Comparison of ENCODE assay signal across 25 mouse cellular contexts in the genomic region with DNA sequence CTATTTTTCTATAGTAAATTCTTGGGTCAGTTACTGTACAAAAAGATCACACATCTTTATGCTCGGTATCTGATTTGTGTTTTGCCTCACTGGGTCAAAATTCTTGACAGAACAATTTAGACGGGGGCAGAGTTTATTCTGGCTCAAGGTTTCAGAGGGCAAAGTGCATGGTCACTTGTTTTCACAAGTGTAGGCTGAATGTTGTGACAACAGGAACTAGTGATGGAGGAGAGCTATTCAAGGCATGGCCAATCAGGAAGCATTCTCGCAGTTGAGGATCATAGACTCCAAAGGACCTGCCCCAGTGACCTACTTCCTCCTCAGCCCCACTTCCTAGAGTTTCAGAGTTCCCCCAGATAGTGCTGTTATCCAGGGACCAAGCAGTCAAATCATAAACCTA.
DNase-seq lines count a peak whose midpoint lies in the region; ATAC-seq lines count a peak whose summit lies in the region.
"Had no signal": no experiment of that assay in that cellular context is flagged by ENCODE, and none has a peak within 500 bp of the region (broad histone marks: within the 10 kb centered on the region; RNA-seq: fewer than 3 reads in every experiment).

No protein-coding gene starts in this region.

- no peak overlapping the region for H3K4me2 ChIP-seq in heart, embryonic 11.5 days
- H3K4me2 ChIP-seq: heart, embryonic 12.5 days; heart, embryonic 15.5 days; hindbrain, embryonic 13.5 days had no signal

- H3K27me3 ChIP-seq in heart, embryonic 11.5 days (ENCODE audit: control insufficient read depth, insufficient read depth, low read length): no peaks in the 10 kb centered on the region
- H3K27me3 ChIP-seq: heart, embryonic 12.5 days; heart, embryonic 15.5 days; hindbrain, embryonic 13.5 days had no signal

- no peaks in the 10 kb centered on the region for H3K36me3 ChIP-seq in heart, embryonic 11.5 days (ENCODE audit: control insufficient read depth, insufficient read depth, low read length)
- H3K36me3 ChIP-seq: forebrain, embryonic 10.5 days; heart, embryonic 12.5 days; heart, embryonic 15.5 days; hindbrain, embryonic 10.5 days; hindbrain, embryonic 13.5 days had no signal

- no peak for ATAC-seq in heart, embryonic 11.5 days (replicated peaks; ENCODE audit: insufficient number of reproducible peaks, low FRiP score, low TSS enrichment)
- ATAC-seq in megakaryocyte, adult 5-6 weeks (ENCODE audit: poor library complexity, severe bottlenecking): 0 out of 2 replicates have a peak, but pooled peaks have one; percentile 15
- ATAC-seq: activated CD4-positive, CD25-positive, alpha-beta regulatory T cell, adult 4 months; CD4-positive, CD25-positive, alpha-beta regulatory T cell, adult 4 months; forebrain, embryonic 14.5 days; hindbrain, embryonic 16.5 days had no signal

- H3K27ac ChIP-seq in heart, embryonic 11.5 days (ENCODE audit: low read depth, low read length): no peak overlapping the region
- H3K27ac ChIP-seq: forebrain, embryonic 10.5 days; heart, embryonic 15.5 days; hindbrain, embryonic 10.5 days; hindbrain, embryonic 13.5 days had no signal

- no peaks in the 10 kb centered on the region for H3K9me3 ChIP-seq in heart, embryonic 11.5 days (replicated peaks; ENCODE audit: control insufficient read depth, low read length)
- H3K9me3 ChIP-seq: forebrain, embryonic 10.5 days; heart, embryonic 12.5 days; heart, embryonic 15.5 days; hindbrain, embryonic 10.5 days; hindbrain, embryonic 13.5 days had no signal

- H3K9ac ChIP-seq in heart, embryonic 11.5 days (ENCODE audit: low read depth, low read length): no peak overlapping the region
- H3K9ac ChIP-seq: heart, embryonic 12.5 days; heart, embryonic 15.5 days; hindbrain, embryonic 13.5 days had no signal

- DNase-seq in heart, adult 11 months: peak; percentile 75
- DNase-seq in kidney, postnatal 36 days: peak; percentile 11 to 13
- DNase-seq in kidney, adult 11 months: no peak
- peak; percentile 6 for DNase-seq in lung, postnatal 36 days
- no peak for DNase-seq in lung, postnatal 14 days
- no peak for DNase-seq in cerebellum, postnatal 36 days
- DNase-seq: adrenal gland, adult 8-10 months; adrenal gland, postnatal 25 days; cerebellum, adult 11-12 months; cerebellum, adult 9-10 months; cerebellum, postnatal 14 days; gastrocnemius, postnatal 25 days; heart, postnatal 10 days; heart, postnatal 36 days had no signal

- H3K4me1 ChIP-seq in heart, embryonic 11.5 days (ENCODE audit: control insufficient read depth, insufficient read depth, low read length): 0 out of 2 replicates have a peak, but pooled peaks cover 3% of the 10 kb centered on the region
- H3K4me1 ChIP-seq: heart, embryonic 15.5 days; hindbrain, embryonic 13.5 days had no signal

- H3K4me3 ChIP-seq in heart, embryonic 11.5 days (ENCODE audit: low read depth, low read length): no peak overlapping the region
- H3K4me3 ChIP-seq: forebrain, embryonic 10.5 days; heart, embryonic 12.5 days; heart, embryonic 15.5 days; hindbrain, embryonic 10.5 days; hindbrain, embryonic 13.5 days had no signal

- 57% methylated on average over 3 of the region's 3 CpGs for WGBS in heart, embryonic 11.5 days (ENCODE audit: insufficient replicate concordance)

Comparison
In these comparisons a context has a peak if more than half of its experiments do, and no peak if none do; other contexts are left out.
1. DNase-seq: peak in heart, adult 11 months (single experiment), kidney, postnatal 36 days (2 of 2) and lung, postnatal 36 days (single experiment); none in kidney, adult 11 months (single experiment), lung, postnatal 14 days (single experiment) and cerebellum, postnatal 36 days (0 of 2).